Mouse (Mus musculus) bone marrow macrophage, adult 2 months (primary cell): ENCODE measurements around the gene Zbtb11.

Experiments used
- CTCF ChIP-seq: IDR thresholded peaks from 2 replicates; pipeline ENCODE4 v1.5.1; 2012; ENCODE audit warnings: low read depth, mild to moderate bottlenecking, low read length, moderate library complexity
- POLR2A ChIP-seq: IDR thresholded peaks from 2 replicates; pipeline ENCODE4 v1.6.1; 2012; ENCODE audit warnings: mild to moderate bottlenecking, low read depth, low read length, borderline replicate concordance

- TF ChIP-seq POLR2A = no peak
- no peak for TF ChIP-seq CTCF
Observed at GRCm38 (mm10) chr16:55972626-55973201, 969 bp upstream of the Zbtb11 start.
